Mouse (Mus musculus): ENCODE results near the gene Sirt7.

- no peak for TF ChIP-seq POLR2A (IDR thresholded peaks at IDR 0.05; ENCODE audit: extremely low read depth, insufficient read depth, low read length)
- TF ChIP-seq CTCF (IDR thresholded peaks at IDR 0.05; ENCODE audit: extremely low read depth, insufficient read depth, low read length), result no peak
Observed at GRCm38 (mm10) chr11:120615606-120616203, 9.3 kb downstream of the Sirt7 start.

All from cortical plate, adult 2 months (tissue).